Mouse (Mus musculus) neural tube, embryonic 14.5 days (tissue): Measurements from ENCODE around the gene Fsd2. TPM values are rescaled to one million over a fixed set of nuclear protein-coding genes. Genes with fewer than 3 reads are reported as not detected.

Experiments used
- ATAC-seq: fragments of 200-750 bp; cut with Nextera tagmentation; 2 replicates; pipeline ENCODE4 v1.8.0; 2017; ENCODE audit warnings: low read depth, mild to moderate bottlenecking, moderate TSS enrichment, moderate library complexity
- H3K27ac ChIP-seq: fragments of 300-500 bp; sonication (generic); 2 replicates; pipeline ENCODE4 v1.5.1; 2014; ENCODE audit warnings: low read depth, mild to moderate bottlenecking, control low read depth, low read length, moderate library complexity, mixed read lengths
- H3K27me3 ChIP-seq: fragments of 300-500 bp; sonication (generic); 2 replicates; pipeline ENCODE4 v1.6.1; 2014; ENCODE audit warnings: low read length; ENCODE audit not compliant: control insufficient read depth, insufficient read depth
- H3K36me3 ChIP-seq: fragments of 300-500 bp; sonication (generic); 2 replicates; pipeline ENCODE4 v1.6.1; 2014; ENCODE audit warnings: low read length, mixed read lengths; ENCODE audit not compliant: control insufficient read depth, insufficient read depth
- H3K4me1 ChIP-seq: fragments of 300-500 bp; sonication (generic); 2 replicates; pipeline ENCODE4 v1.6.1; 2014; ENCODE audit warnings: low read length; ENCODE audit not compliant: control insufficient read depth, insufficient read depth
- H3K4me2 ChIP-seq: fragments of 300-500 bp; sonication (generic); 2 replicates; pipeline ENCODE4 v1.6.1; 2014; ENCODE audit warnings: mild to moderate bottlenecking, low read depth, low read length, control low read depth
- H3K4me3 ChIP-seq: fragments of 300-500 bp; sonication (generic); 2 replicates; pipeline ENCODE4 v1.5.1; 2014; ENCODE audit warnings: low read depth, low read length, control low read depth, mixed read lengths
- H3K9ac ChIP-seq: fragments of 300-500 bp; sonication (generic); replicated peaks from 2 replicates; pipeline ENCODE4 v1.6.1; 2014; ENCODE audit warnings: low read depth, mild to moderate bottlenecking, control low read depth, low read length, mixed read lengths
- H3K9me3 ChIP-seq: fragments of 300-500 bp; sonication (generic); 2 replicates; pipeline ENCODE4 v1.6.1; 2016; ENCODE audit warnings: low read length; ENCODE audit not compliant: control insufficient read depth
- whole genome bisulfite sequencing: fragments of 180-500 bp; shearing (Covaris S2); extraction: QIAGEN DNeasy Blood & Tissue Kit; methylation state at CpG from one replicate; pipeline ENCODE4 v1.1.7; 2014; 5-methylcytosine and 5-hydroxymethylcytosine counted together
- polyA plus RNA-seq: library from polyadenylated mRNA; unstranded; fragments of >200 nt; fragmentation: Nextera tagmentation; extraction: Ambion mirVana; gene quantifications from 2 replicates; pipeline ENCODE4 v1.2.1, GENCODE M21; 2014

The Fsd2 gene
- polyA plus RNA-seq, 1 experiment from 2014 or later: 0.15 TPM

- WGBS: 85% methylated on average over 14 of the region's 14 CpGs
- H3K27me3 ChIP-seq: no peaks in the 10 kb centered on the region
- ATAC-seq: no peak
Measured at GRCm38 (mm10) chr7:81559231-81559980, 7.3 kb downstream of the Fsd2 start.

GRCm38 (mm10) chr7:81557985-81558360, 8.8 kb downstream of the Fsd2 start:
- WGBS: 77% methylated on average over 4 of the region's 4 CpGs
- H3K9me3 ChIP-seq: no peaks in the 10 kb centered on the region
- no peak for ATAC-seq
- no peaks in the 10 kb centered on the region for H3K27me3 ChIP-seq
- no peak overlapping the region for H3K4me3 ChIP-seq
- no peak overlapping the region for H3K9ac ChIP-seq
- H3K4me2 ChIP-seq: no peak overlapping the region
- H3K4me1 ChIP-seq: no peaks in the 10 kb centered on the region
- H3K36me3 ChIP-seq: no peaks in the 10 kb centered on the region
- H3K27ac ChIP-seq: no peak overlapping the region

More at GRCm38 (mm10) chr7:81559231-81559980, 7.3 kb downstream of the Fsd2 start:
- Histone ChIP-seq H3K4me1 (no peaks in the 10 kb centered on the region), H3K4me3 (no peak overlapping the region), H3K36me3 (no peaks in the 10 kb centered on the region), H3K27ac (no peak overlapping the region), H3K4me2 (no peak overlapping the region), H3K9me3 (no peaks in the 10 kb centered on the region), H3K9ac (no peak overlapping the region)

GRCm38 (mm10) chr7:81557252-81557984, 9.3 kb downstream of the Fsd2 start:
- Histone ChIP-seq H3K27ac (no peak overlapping the region), H3K4me2 (no peak overlapping the region), H3K36me3 (no peaks in the 10 kb centered on the region), H3K9me3 (no peaks in the 10 kb centered on the region), H3K4me3 (no peak overlapping the region), H3K4me1 (no peaks in the 10 kb centered on the region), H3K9ac (no peak overlapping the region), H3K27me3 (no peaks in the 10 kb centered on the region)
- WGBS: 72% methylated on average over 7 of the region's 7 CpGs
- no peak for ATAC-seq

- H3K27me3 ChIP-seq: no peaks in the 10 kb centered on the region
- H3K9ac ChIP-seq: no peak overlapping the region
- no peak overlapping the region for H3K27ac ChIP-seq
- WGBS: 88% methylated on average over 4 of the region's 4 CpGs
- ATAC-seq: no peak
- no peak overlapping the region for H3K4me2 ChIP-seq
- no peaks in the 10 kb centered on the region for H3K4me1 ChIP-seq
- H3K4me3 ChIP-seq: no peak overlapping the region
- no peaks in the 10 kb centered on the region for H3K9me3 ChIP-seq
- H3K36me3 ChIP-seq: no peaks in the 10 kb centered on the region
Measured at GRCm38 (mm10) chr7:81556839-81557238, 9.9 kb downstream of the Fsd2 start.

GRCm38 (mm10) chr7:81554369-81554768, 12.4 kb downstream of the Fsd2 start:
- Histone ChIP-seq H3K9me3 (no peaks in the 10 kb centered on the region), H3K4me1 (no peaks in the 10 kb centered on the region), H3K9ac (no peak overlapping the region), H3K27me3 (no peaks in the 10 kb centered on the region), H3K27ac (no peak overlapping the region), H3K4me2 (no peak overlapping the region), H3K36me3 (no peaks in the 10 kb centered on the region), H3K4me3 (no peak overlapping the region)
- no peak for ATAC-seq
- 78% methylated on average over 2 of the region's 2 CpGs for WGBS

- Histone ChIP-seq H3K36me3 (no peaks in the 10 kb centered on the region), H3K9ac (no peak overlapping the region), H3K27me3 (no peaks in the 10 kb centered on the region), H3K4me1 (no peaks in the 10 kb centered on the region), H3K27ac (no peak overlapping the region), H3K4me2 (no peak overlapping the region), H3K4me3 (no peak overlapping the region), H3K9me3 (no peaks in the 10 kb centered on the region)
- 46% methylated on average over 4 of the region's 4 CpGs for WGBS
- ATAC-seq: no peak
Measured at GRCm38 (mm10) chr7:81553589-81553988, 13.2 kb downstream of the Fsd2 start.

GRCm38 (mm10) chr7:81548864-81549263, 17.9 kb downstream of the Fsd2 start:
- Histone ChIP-seq H3K27ac (no peak overlapping the region), H3K27me3 (no peaks in the 10 kb centered on the region), H3K9ac (no peak overlapping the region), H3K4me2 (no peak overlapping the region), H3K4me3 (no peak overlapping the region), H3K9me3 (no peaks in the 10 kb centered on the region), H3K36me3 (no peaks in the 10 kb centered on the region), H3K4me1 (no peaks in the 10 kb centered on the region)
- 75% methylated on average over 11 of the region's 11 CpGs for WGBS
- no peak for ATAC-seq

GRCm38 (mm10) chr7:81542934-81543333, 23.8 kb downstream of the Fsd2 start:
- H3K27me3 ChIP-seq: no peaks in the 10 kb centered on the region
- H3K9me3 ChIP-seq: no peaks in the 10 kb centered on the region
- no peaks in the 10 kb centered on the region for H3K36me3 ChIP-seq
- no peak overlapping the region for H3K27ac ChIP-seq
- H3K9ac ChIP-seq: no peak overlapping the region
- no peak overlapping the region for H3K4me3 ChIP-seq
- 88% methylated on average over 8 of the region's 8 CpGs for WGBS
- ATAC-seq: no peak
- no peak overlapping the region for H3K4me2 ChIP-seq
- H3K4me1 ChIP-seq: no peaks in the 10 kb centered on the region

GRCm38 (mm10) chr7:81541924-81542524, 24.7 kb downstream of the Fsd2 start:
- no peaks in the 10 kb centered on the region for H3K4me1 ChIP-seq
- 94% methylated on average over 7 of the region's 7 CpGs for WGBS
- H3K9ac ChIP-seq: no peak overlapping the region
- H3K4me3 ChIP-seq: no peak overlapping the region
- no peaks in the 10 kb centered on the region for H3K36me3 ChIP-seq
- no peaks in the 10 kb centered on the region for H3K27me3 ChIP-seq
- no peak overlapping the region for H3K4me2 ChIP-seq
- no peak for ATAC-seq
- H3K27ac ChIP-seq: no peak overlapping the region
- no peaks in the 10 kb centered on the region for H3K9me3 ChIP-seq
